In the genomic region with DNA sequence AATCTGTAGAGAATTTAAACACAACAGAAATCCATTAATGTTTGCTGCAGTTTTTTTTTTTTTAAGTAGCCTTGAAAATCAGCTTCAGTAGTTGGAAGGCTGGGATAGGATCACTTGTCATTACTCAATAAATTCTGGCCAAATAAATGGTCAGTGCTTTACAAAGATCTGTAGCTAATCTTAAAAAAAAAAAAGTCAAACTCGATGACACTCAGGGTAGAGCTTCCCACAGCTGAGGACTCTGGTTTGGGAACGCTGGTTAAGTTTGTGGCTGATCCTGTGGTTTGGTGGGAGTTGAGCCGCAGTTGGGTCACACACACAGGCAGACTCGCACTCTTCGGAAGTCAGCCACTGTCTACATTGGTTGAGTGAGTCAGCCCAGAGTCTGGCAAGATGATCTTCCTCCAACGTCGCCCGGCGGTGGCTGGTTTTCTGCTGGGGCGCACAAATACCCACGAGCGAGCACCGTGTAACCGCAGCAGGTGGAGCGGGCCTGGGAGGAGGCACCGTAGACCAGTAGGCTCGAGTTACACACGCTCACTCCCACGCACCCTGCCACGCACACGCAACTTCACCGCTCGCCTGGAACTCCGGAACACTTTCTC, we compare ENCODE assay signal across 8 mouse cellular contexts.
A peak's percentile ranks its signal among the peaks of the same experiment; 100 is the strongest.
DNase-seq lines count a peak whose midpoint lies in the region; ATAC-seq and TF ChIP-seq lines count a peak whose summit lies in the region.

No protein-coding gene starts in this region.

- peaks cover 31% of the 10 kb centered on the region for H3K4me1 ChIP-seq in forebrain, embryonic 13.5 days
- H3K4me1 ChIP-seq in hindbrain, embryonic 10.5 days (replicated peaks), result peaks cover 50% of the 10 kb centered on the region
- peaks cover 41% of the 10 kb centered on the region for H3K4me1 ChIP-seq in limb, embryonic 14.5 days (ENCODE audit: control insufficient read depth, insufficient read depth, low read length)
- peaks cover 23% of the 10 kb centered on the region for H3K4me1 ChIP-seq in midbrain, embryonic 14.5 days (ENCODE audit: control insufficient read depth, insufficient read depth, low read length)
- peaks cover 31% of the 10 kb centered on the region for H3K4me1 ChIP-seq in thymus, adult 2 months (replicated peaks; ENCODE audit: control insufficient read depth, insufficient read depth, low read length)

- intact Hi-C loops in left cerebral cortex, postnatal 4 days (cut with DNase I), result loop anchor here (5.0 kb wide), 1 partner anchor 596 kb away; no protein-coding TSS in a partner anchor

- H3K9ac ChIP-seq in forebrain, embryonic 13.5 days, result no peak overlapping the region
- peak overlapping the region; percentile 16; the same call in 1 of the 2 replicates for H3K9ac ChIP-seq in limb, embryonic 14.5 days (ENCODE audit: low read depth, low read length, severe bottlenecking)
- no peak overlapping the region for H3K9ac ChIP-seq in midbrain, embryonic 14.5 days (replicated peaks; ENCODE audit: low read length)

- TF ChIP-seq CTCF in thymus, adult 2 months (IDR thresholded peaks at IDR 0.05; ENCODE audit: borderline replicate concordance, control insufficient read depth, extremely low read depth, insufficient read depth, low read length, poor library complexity), result no peak

- H3K36me3 ChIP-seq in forebrain, embryonic 13.5 days (ENCODE audit: poor library complexity, severe bottlenecking), result no peaks in the 10 kb centered on the region
- H3K36me3 ChIP-seq in hindbrain, embryonic 10.5 days, result no peaks in the 10 kb centered on the region
- H3K36me3 ChIP-seq in limb, embryonic 14.5 days (ENCODE audit: control insufficient read depth, insufficient read depth, low read length), result no peaks in the 10 kb centered on the region
- H3K36me3 ChIP-seq in midbrain, embryonic 14.5 days (ENCODE audit: control insufficient read depth, insufficient read depth, low read length), result no peaks in the 10 kb centered on the region
- H3K36me3 ChIP-seq in thymus, adult 2 months (ENCODE audit: control insufficient read depth, insufficient read depth, low read length), result 0 out of 2 replicates have a peak, but pooled peaks cover 2% of the 10 kb centered on the region

- no peak for TF ChIP-seq POLR2A in limb, embryonic 14.5 days (IDR thresholded peaks at IDR 0.05; ENCODE audit: borderline replicate concordance, extremely low read depth, insufficient read depth, insufficient read length)
- TF ChIP-seq POLR2A in thymus, adult 2 months (IDR thresholded peaks at IDR 0.05; ENCODE audit: control insufficient read depth, extremely low read depth, insufficient read depth, low read length, poor library complexity), result no peak

- peaks cover 96% of the 10 kb centered on the region for H3K27me3 ChIP-seq in forebrain, embryonic 13.5 days
- peaks cover 99% of the 10 kb centered on the region for H3K27me3 ChIP-seq in hindbrain, embryonic 10.5 days (ENCODE audit: insufficient read depth, poor library complexity, severe bottlenecking)
- peaks cover 41% of the 10 kb centered on the region for H3K27me3 ChIP-seq in limb, embryonic 14.5 days (ENCODE audit: control insufficient read depth, insufficient read depth, low read length)
- H3K27me3 ChIP-seq in midbrain, embryonic 14.5 days (ENCODE audit: control insufficient read depth, insufficient read depth, low read length), result peaks cover 95% of the 10 kb centered on the region
- no peaks in the 10 kb centered on the region for H3K27me3 ChIP-seq in thymus, adult 2 months (ENCODE audit: control insufficient read depth, insufficient read depth, low read length)

- peak overlapping the region; percentile 80 for H3K4me2 ChIP-seq in forebrain, embryonic 13.5 days
- H3K4me2 ChIP-seq in limb, embryonic 14.5 days (replicated peaks; ENCODE audit: low read depth, low read length, severe bottlenecking), result peak overlapping the region; percentile 100
- H3K4me2 ChIP-seq in midbrain, embryonic 14.5 days (ENCODE audit: low read length), result peak overlapping the region; percentile 83

- peak overlapping the region; percentile 44 for H3K4me3 ChIP-seq in forebrain, embryonic 13.5 days
- H3K4me3 ChIP-seq in hindbrain, embryonic 10.5 days, result peak overlapping the region; percentile 73
- H3K4me3 ChIP-seq in limb, embryonic 14.5 days (replicated peaks; ENCODE audit: low read length), result peak overlapping the region; percentile 56
- peak overlapping the region; percentile 44 for H3K4me3 ChIP-seq in midbrain, embryonic 14.5 days (replicated peaks; ENCODE audit: low read depth, low read length)
- peak overlapping the region; percentile 65 for H3K4me3 ChIP-seq in thymus, adult 2 months (ENCODE audit: control insufficient read depth, insufficient read depth, low read length)

- H3K9me3 ChIP-seq in forebrain, embryonic 13.5 days (replicated peaks), result no peaks in the 10 kb centered on the region
- H3K9me3 ChIP-seq in hindbrain, embryonic 10.5 days, result no peaks in the 10 kb centered on the region
- H3K9me3 ChIP-seq in limb, embryonic 14.5 days (ENCODE audit: control insufficient read depth, low read length), result no peaks in the 10 kb centered on the region
- H3K9me3 ChIP-seq in midbrain, embryonic 14.5 days (ENCODE audit: control insufficient read depth, low read length), result no peaks in the 10 kb centered on the region

- ATAC-seq in forebrain, embryonic 13.5 days, result no peak; the same call in 1 of the 2 replicates
- no peak; the same call in 1 of the 2 replicates for ATAC-seq in limb, embryonic 14.5 days (ENCODE audit: low FRiP score, low read depth)
- no peak for ATAC-seq in midbrain, embryonic 14.5 days (ENCODE audit: low FRiP score, low TSS enrichment)

- peak; percentile 25 to 45 for DNase-seq in CD8-positive naive resting alpha-beta T cell, adult 2 months (ENCODE audit: low read depth in 2 of 2, low spot score in 2 of 2)
- peak; percentile 46 for DNase-seq in adrenal gland, postnatal 10 days
- peak; percentile 56 for DNase-seq in hindbrain, embryonic 10.5 days (ENCODE audit: low spot score)
- DNase-seq in limb, embryonic 14.5 days (ENCODE audit: low spot score), result no peak
- DNase-seq in midbrain, embryonic 14.5 days, result no peak
- peak; percentile 69 for DNase-seq in thymus, adult 2 months
- DNase-seq in left cerebral cortex, postnatal 4 days, result no peak

- no peak overlapping the region for H3K27ac ChIP-seq in forebrain, embryonic 13.5 days
- no peak overlapping the region for H3K27ac ChIP-seq in hindbrain, embryonic 10.5 days
- no peak overlapping the region for H3K27ac ChIP-seq in limb, embryonic 14.5 days (replicated peaks; ENCODE audit: low read depth, low read length)
- H3K27ac ChIP-seq in midbrain, embryonic 14.5 days (replicated peaks; ENCODE audit: low read depth, low read length), result no peak overlapping the region
- no peak overlapping the region for H3K27ac ChIP-seq in thymus, adult 2 months (ENCODE audit: control insufficient read depth, insufficient read depth, low read length)

- under 1% methylated on average over 24 of the region's 24 CpGs for WGBS in forebrain, embryonic 13.5 days
- WGBS in hindbrain, embryonic 10.5 days, result under 1% methylated on average over 24 of the region's 24 CpGs
- WGBS in limb, embryonic 14.5 days, result under 1% methylated on average over 24 of the region's 24 CpGs
- under 1% methylated on average over 24 of the region's 24 CpGs for WGBS in midbrain, embryonic 14.5 days
- under 1% methylated on average over 24 of the region's 24 CpGs for WGBS in thymus, adult 2 months

Comparison
In these comparisons a context has a peak if more than half of its experiments do, and no peak if none do; other contexts are left out.
1. DNase-seq: peak in CD8-positive naive resting alpha-beta T cell, adult 2 months (2 of 2), adrenal gland, postnatal 10 days (single experiment), hindbrain, embryonic 10.5 days (single experiment) and thymus, adult 2 months (single experiment); none in limb, embryonic 14.5 days (single experiment), midbrain, embryonic 14.5 days (single experiment) and left cerebral cortex, postnatal 4 days (single experiment).
2. Peak in every context shown above with its lines, with median percentiles within 50 percentile points of each other: H3K4me2 ChIP-seq and H3K4me3 ChIP-seq.